Mouse (Mus musculus): ENCODE results near the gene Lyl1. TPM values are rescaled to one million over a fixed set of nuclear protein-coding genes. Genes with fewer than 3 reads are reported as not detected.

Gene Lyl1
- 6.3 and 8.9 TPM in 2 replicates for polyA plus RNA-seq (2014; fragmentation: Nextera tagmentation; extraction: Ambion mirVana)

- Histone ChIP-seq H3K4me2 (replicated peaks; ENCODE audit: low read depth, low read length) (peak within 1 kb of the TSS; percentile 24), H3K9me3 (ENCODE audit: control insufficient read depth, low read length) (no peaks in the 10 kb centered on the region), H3K27me3 (ENCODE audit: control insufficient read depth, insufficient read depth, low read length) (peaks cover 47% of the 10 kb centered on the region), H3K4me1 (ENCODE audit: control insufficient read depth, insufficient read depth, low read length) (peaks cover 24% of the 10 kb centered on the region), H3K4me3 (ENCODE audit: low read length) (peak within 1 kb of the TSS; percentile 27), H3K36me3 (ENCODE audit: control insufficient read depth, insufficient read depth, low read length) (peaks cover 33% of the 10 kb centered on the region), H3K27ac (ENCODE audit: low read depth, low read length) (peak within 1 kb of the TSS; percentile 48; the same call in 1 of the 2 replicates), H3K9ac (ENCODE audit: low read depth, low read length) (peak within 1 kb of the TSS; percentile 31; the same call in 1 of the 2 replicates)
- peak; percentile 28 for ATAC-seq (ENCODE audit: low FRiP score, low TSS enrichment)
- WGBS, result 8% methylated on average over 34 of the region's 34 CpGs
These were observed at the start of gene Lyl1 for GRCm38 (mm10) chr8:84700941-84701911. Gene Lyl1, plus strand, starts transcription at chr8:84701457.

- Histone ChIP-seq H3K27me3 (ENCODE audit: control insufficient read depth, insufficient read depth, low read length) (no peaks in the 10 kb centered on the region), H3K9ac (ENCODE audit: low read depth, low read length) (no peak overlapping the region), H3K36me3 (ENCODE audit: control insufficient read depth, insufficient read depth, low read length) (no peaks in the 10 kb centered on the region), H3K4me3 (ENCODE audit: low read length) (no peak overlapping the region), H3K4me2 (replicated peaks; ENCODE audit: low read depth, low read length) (no peak overlapping the region), H3K9me3 (ENCODE audit: control insufficient read depth, low read length) (no peaks in the 10 kb centered on the region), H3K27ac (ENCODE audit: low read depth, low read length) (no peak overlapping the region), H3K4me1 (ENCODE audit: control insufficient read depth, insufficient read depth, low read length) (peaks cover 31% of the 10 kb centered on the region)
- no peak for ATAC-seq (ENCODE audit: low FRiP score, low TSS enrichment)
- 40% methylated on average over 9 of the region's 9 CpGs for WGBS
These were observed 48.1 kb upstream of the Lyl1 start for GRCm38 (mm10) chr8:84653092-84653631.

GRCm38 (mm10) chr8:84654597-84654996 lies 46.7 kb upstream of the Lyl1 start:
- peaks cover 39% of the 10 kb centered on the region for H3K4me1 ChIP-seq (ENCODE audit: control insufficient read depth, insufficient read depth, low read length)
- no peaks in the 10 kb centered on the region for H3K9me3 ChIP-seq (ENCODE audit: control insufficient read depth, low read length)
- no peak overlapping the region; the same call in 1 of the 2 replicates for H3K4me2 ChIP-seq (replicated peaks; ENCODE audit: low read depth, low read length)
- no peaks in the 10 kb centered on the region for H3K36me3 ChIP-seq (ENCODE audit: control insufficient read depth, insufficient read depth, low read length)
- no peak overlapping the region for H3K9ac ChIP-seq (ENCODE audit: low read depth, low read length)
- WGBS, result 34% methylated on average over 4 of the region's 4 CpGs
- H3K27me3 ChIP-seq (ENCODE audit: control insufficient read depth, insufficient read depth, low read length), result no peaks in the 10 kb centered on the region
- ATAC-seq (ENCODE audit: low FRiP score, low TSS enrichment), result no peak
- H3K27ac ChIP-seq (ENCODE audit: low read depth, low read length), result peak overlapping the region; percentile 99
- H3K4me3 ChIP-seq (ENCODE audit: low read length), result no peak overlapping the region

GRCm38 (mm10) chr8:84655336-84656190 lies 45.7 kb upstream of the Lyl1 start:
- ATAC-seq (ENCODE audit: low FRiP score, low TSS enrichment), result peak; percentile 72
- WGBS, result under 1% methylated on average over 15 of the region's 15 CpGs
- Histone ChIP-seq H3K9me3 (ENCODE audit: control insufficient read depth, low read length) (no peaks in the 10 kb centered on the region), H3K27me3 (ENCODE audit: control insufficient read depth, insufficient read depth, low read length) (no peaks in the 10 kb centered on the region), H3K4me3 (ENCODE audit: low read length) (peak overlapping the region; percentile 48), H3K9ac (ENCODE audit: low read depth, low read length) (peak overlapping the region; percentile 73), H3K4me2 (replicated peaks; ENCODE audit: low read depth, low read length) (peak overlapping the region; percentile 84), H3K36me3 (ENCODE audit: control insufficient read depth, insufficient read depth, low read length) (no peaks in the 10 kb centered on the region), H3K27ac (ENCODE audit: low read depth, low read length) (peak overlapping the region; percentile 99), H3K4me1 (ENCODE audit: control insufficient read depth, insufficient read depth, low read length) (peaks cover 43% of the 10 kb centered on the region)

- H3K27ac ChIP-seq (ENCODE audit: low read depth, low read length), result peak overlapping the region; percentile 99
- H3K4me3 ChIP-seq (ENCODE audit: low read length), result peak overlapping the region; percentile 48
- no peaks in the 10 kb centered on the region for H3K27me3 ChIP-seq (ENCODE audit: control insufficient read depth, insufficient read depth, low read length)
- H3K9me3 ChIP-seq (ENCODE audit: control insufficient read depth, low read length), result no peaks in the 10 kb centered on the region
- peak overlapping the region; percentile 84 for H3K4me2 ChIP-seq (replicated peaks; ENCODE audit: low read depth, low read length)
- H3K4me1 ChIP-seq (ENCODE audit: control insufficient read depth, insufficient read depth, low read length), result peaks cover 46% of the 10 kb centered on the region
- H3K9ac ChIP-seq (ENCODE audit: low read depth, low read length), result peak overlapping the region; percentile 73
- 0% methylated on average over 10 of the region's 10 CpGs for WGBS
- ATAC-seq (ENCODE audit: low FRiP score, low TSS enrichment), result no peak
- H3K36me3 ChIP-seq (ENCODE audit: control insufficient read depth, insufficient read depth, low read length), result no peaks in the 10 kb centered on the region
These were observed 45.1 kb upstream of the Lyl1 start for GRCm38 (mm10) chr8:84656191-84656525.

- Histone ChIP-seq H3K4me1 (ENCODE audit: control insufficient read depth, insufficient read depth, low read length) (peaks cover 46% of the 10 kb centered on the region), H3K4me3 (ENCODE audit: low read length) (peak overlapping the region; percentile 48), H3K27me3 (ENCODE audit: control insufficient read depth, insufficient read depth, low read length) (no peaks in the 10 kb centered on the region), H3K9me3 (ENCODE audit: control insufficient read depth, low read length) (no peaks in the 10 kb centered on the region), H3K9ac (ENCODE audit: low read depth, low read length) (peak overlapping the region; percentile 73), H3K27ac (ENCODE audit: low read depth, low read length) (peak overlapping the region; percentile 99), H3K36me3 (ENCODE audit: control insufficient read depth, insufficient read depth, low read length) (no peaks in the 10 kb centered on the region), H3K4me2 (replicated peaks; ENCODE audit: low read depth, low read length) (peak overlapping the region; percentile 84)
- WGBS, result under 1% methylated on average over 23 of the region's 23 CpGs
- ATAC-seq (ENCODE audit: low FRiP score, low TSS enrichment), result peak; percentile 58
These were observed 44.6 kb upstream of the Lyl1 start for GRCm38 (mm10) chr8:84656641-84657126.

- ATAC-seq (ENCODE audit: low FRiP score, low TSS enrichment), result no peak
- Histone ChIP-seq H3K9ac (ENCODE audit: low read depth, low read length) (peak overlapping the region; percentile 73; the same call in 1 of the 2 replicates), H3K4me1 (ENCODE audit: control insufficient read depth, insufficient read depth, low read length) (peaks cover 46% of the 10 kb centered on the region), H3K4me3 (ENCODE audit: low read length) (peak overlapping the region; percentile 48), H3K4me2 (replicated peaks; ENCODE audit: low read depth, low read length) (peak overlapping the region; percentile 84), H3K36me3 (ENCODE audit: control insufficient read depth, insufficient read depth, low read length) (no peaks in the 10 kb centered on the region), H3K9me3 (ENCODE audit: control insufficient read depth, low read length) (no peaks in the 10 kb centered on the region), H3K27me3 (ENCODE audit: control insufficient read depth, insufficient read depth, low read length) (no peaks in the 10 kb centered on the region), H3K27ac (ENCODE audit: low read depth, low read length) (peak overlapping the region; percentile 99)
These were observed 44.1 kb upstream of the Lyl1 start for GRCm38 (mm10) chr8:84657203-84657602.

- Histone ChIP-seq H3K9ac (ENCODE audit: low read depth, low read length) (no peak overlapping the region), H3K4me3 (ENCODE audit: low read length) (no peak overlapping the region), H3K9me3 (ENCODE audit: control insufficient read depth, low read length) (no peaks in the 10 kb centered on the region), H3K4me2 (replicated peaks; ENCODE audit: low read depth, low read length) (no peak overlapping the region), H3K27ac (ENCODE audit: low read depth, low read length) (peak overlapping the region; percentile 99), H3K27me3 (ENCODE audit: control insufficient read depth, insufficient read depth, low read length) (no peaks in the 10 kb centered on the region), H3K4me1 (ENCODE audit: control insufficient read depth, insufficient read depth, low read length) (peaks cover 46% of the 10 kb centered on the region), H3K36me3 (ENCODE audit: control insufficient read depth, insufficient read depth, low read length) (no peaks in the 10 kb centered on the region)
- no peak for ATAC-seq (ENCODE audit: low FRiP score, low TSS enrichment)
- 44% methylated on average over 4 of the region's 4 CpGs for WGBS
These were observed 43.6 kb upstream of the Lyl1 start for GRCm38 (mm10) chr8:84657680-84658079.
